Comparison of ENCODE assay signal across 8 mouse cellular contexts in the genomic region with DNA sequence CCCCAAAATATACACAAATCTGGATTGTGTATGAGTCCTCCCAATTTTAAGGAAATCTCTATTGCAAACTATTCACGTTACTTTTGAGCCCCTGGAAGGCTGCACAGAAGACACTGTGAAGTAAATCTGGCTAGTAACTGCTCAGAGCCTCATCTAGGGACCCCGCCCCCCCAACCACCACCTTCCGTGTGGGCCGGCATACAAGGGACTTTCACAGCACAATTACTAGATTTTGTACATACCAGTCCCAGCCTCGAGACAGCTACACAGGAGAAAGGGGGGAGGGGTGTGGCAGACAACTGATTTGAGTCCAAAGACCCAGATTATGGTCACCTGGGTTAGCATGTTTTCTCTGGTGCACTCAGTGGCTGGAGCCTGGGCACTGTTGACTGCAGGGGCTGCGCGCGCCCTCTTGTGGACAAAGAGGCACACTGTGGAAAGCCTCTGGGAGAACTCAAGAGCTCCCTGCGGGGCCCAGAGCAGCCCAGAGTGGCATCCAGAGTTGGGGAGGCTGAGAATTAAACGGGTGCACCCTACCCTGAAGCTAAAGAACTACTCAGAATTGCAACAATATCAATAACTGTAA. TPM values are rescaled to one million over a fixed set of nuclear protein-coding genes. Genes with fewer than 3 reads are reported as not detected.
DNase-seq lines count a peak whose midpoint lies in the region; ATAC-seq lines count a peak whose summit lies in the region.

No protein-coding gene starts in this region.

- H3K9ac ChIP-seq in forebrain, embryonic 15.5 days (replicated peaks): no peak overlapping the region

- peak; percentile 89 for ATAC-seq in forebrain, embryonic 15.5 days (replicated peaks)

- peak; percentile 70 for DNase-seq in Muller cell, postnatal 12 days (ENCODE audit: inconsistent ontology term)
- peak; percentile 69 to 73 for DNase-seq in cerebellum, adult 18-20 months
- peak; percentile 76 for DNase-seq in hindbrain, embryonic 10.5 days (ENCODE audit: low spot score)
- DNase-seq in layer of hippocampus, postnatal 10 days (ENCODE audit: low spot score in 2 of 2): peak; percentile 72 to 82
- DNase-seq in lung, postnatal 36 days: peak; percentile 80
- DNase-seq in right cerebral cortex, adult 18-20 months: peak; percentile 76
- DNase-seq in urinary bladder, postnatal 10 days (ENCODE audit: low spot score): peak; percentile 25

- H3K27me3 ChIP-seq in forebrain, embryonic 15.5 days: no peaks in the 10 kb centered on the region
- no peaks in the 10 kb centered on the region for H3K27me3 ChIP-seq in hindbrain, embryonic 10.5 days (ENCODE audit: insufficient read depth, poor library complexity, severe bottlenecking)

- H3K4me2 ChIP-seq in forebrain, embryonic 15.5 days (replicated peaks): no peak overlapping the region

- H3K27ac ChIP-seq in forebrain, embryonic 15.5 days (replicated peaks): no peak overlapping the region
- H3K27ac ChIP-seq in hindbrain, embryonic 10.5 days: no peak overlapping the region

- H3K4me3 ChIP-seq in forebrain, embryonic 15.5 days: no peak overlapping the region
- H3K4me3 ChIP-seq in hindbrain, embryonic 10.5 days: no peak overlapping the region

- WGBS in forebrain, embryonic 15.5 days: 24% methylated on average over 10 of the region's 10 CpGs
- 29% methylated on average over 10 of the region's 10 CpGs for WGBS in hindbrain, embryonic 10.5 days

- H3K9me3 ChIP-seq in forebrain, embryonic 15.5 days: no peaks in the 10 kb centered on the region
- no peaks in the 10 kb centered on the region for H3K9me3 ChIP-seq in hindbrain, embryonic 10.5 days

- no peaks in the 10 kb centered on the region for H3K36me3 ChIP-seq in forebrain, embryonic 15.5 days
- H3K36me3 ChIP-seq in hindbrain, embryonic 10.5 days: no peaks in the 10 kb centered on the region

- H3K4me1 ChIP-seq in forebrain, embryonic 15.5 days: no peaks in the 10 kb centered on the region
- H3K4me1 ChIP-seq in hindbrain, embryonic 10.5 days (replicated peaks): no peaks in the 10 kb centered on the region

RNA-seq across cellular contexts. Expression of gene Bod1, which starts 33.8 kb away (rescaled TPM):
- polyA plus RNA-seq in forebrain, embryonic 15.5 days (2015; fragmentation: Nextera tagmentation; extraction: Ambion mirVana): 156 and 163 TPM in 2 replicates
- polyA plus RNA-seq in hindbrain, embryonic 10.5 days (2016; fragmentation: Nextera tagmentation; extraction: Ambion mirVana): 123 and 136 TPM in 2 replicates
- 10 to 100 TPM; 85.7 to 92.4 TPM for total RNA-seq in layer of hippocampus, postnatal 10 days (2021)

Comparison
In these comparisons a context has a peak if more than half of its experiments do, and no peak if none do; other contexts are left out.
1. DNase-seq: peak in every context shown above with its lines; median percentile 80 in lung, postnatal 36 days; 77 in layer of hippocampus, postnatal 10 days; 76 in hindbrain, embryonic 10.5 days; 76 in right cerebral cortex, adult 18-20 months; 71 in cerebellum, adult 18-20 months; 70 in Muller cell, postnatal 12 days; 25 in urinary bladder, postnatal 10 days.